Mouse (Mus musculus): ENCODE results near the gene Senp1.

Gene Senp1

GRCm38 (mm10) chr15:98093121-98094011 lies at the start of gene Senp1:
TSS of gene Senp1 (minus strand) at chr15:98093744.
- peak; percentile 92 to 93 for DNase-seq (ENCODE audit: low spot score in 2 of 2)

GRCm38 (mm10) chr15:98142515-98142914 lies 49.0 kb upstream of the Senp1 start:
- no peak for DNase-seq (ENCODE audit: low spot score in 2 of 2)

- DNase-seq (ENCODE audit: low spot score in 2 of 2): no peak
Measured at GRCm38 (mm10) chr15:98140809-98141208, 47.3 kb upstream of the Senp1 start.

GRCm38 (mm10) chr15:98139763-98140162 lies 46.2 kb upstream of the Senp1 start:
- no peak for DNase-seq (ENCODE audit: low spot score in 2 of 2)

- no peak for DNase-seq (ENCODE audit: low spot score in 2 of 2)
Measured at GRCm38 (mm10) chr15:98136871-98137270, 43.3 kb upstream of the Senp1 start.

GRCm38 (mm10) chr15:98135671-98136070 lies 42.1 kb upstream of the Senp1 start:
- DNase-seq (ENCODE audit: low spot score in 2 of 2): no peak

GRCm38 (mm10) chr15:98134666-98135065 lies 41.1 kb upstream of the Senp1 start:
- no peak for DNase-seq (ENCODE audit: low spot score in 2 of 2)

- DNase-seq (ENCODE audit: low spot score in 2 of 2): no peak
Measured at GRCm38 (mm10) chr15:98134034-98134433, 40.5 kb upstream of the Senp1 start.

GRCm38 (mm10) chr15:98133471-98133870 lies 39.9 kb upstream of the Senp1 start:
- peak in 1 of 2 experiments; percentile 30 for DNase-seq (ENCODE audit: low spot score in 2 of 2)

GRCm38 (mm10) chr15:98131942-98132655 lies 38.6 kb upstream of the Senp1 start:
- peak in 1 of 2 experiments; percentile 20 for DNase-seq (ENCODE audit: low spot score in 2 of 2)

- DNase-seq (ENCODE audit: low spot score in 2 of 2): no peak
Measured at GRCm38 (mm10) chr15:98131451-98131850, 37.9 kb upstream of the Senp1 start.

- DNase-seq (ENCODE audit: low spot score in 2 of 2): peak; percentile 72 to 74
Measured at GRCm38 (mm10) chr15:98131001-98131400, 37.5 kb upstream of the Senp1 start.

GRCm38 (mm10) chr15:98120831-98121230 lies 27.3 kb upstream of the Senp1 start:
- no peak for DNase-seq (ENCODE audit: low spot score in 2 of 2)

GRCm38 (mm10) chr15:98119363-98119762 lies 25.8 kb upstream of the Senp1 start:
- DNase-seq (ENCODE audit: low spot score in 2 of 2): no peak

GRCm38 (mm10) chr15:98116287-98116686 lies 22.7 kb upstream of the Senp1 start:
- DNase-seq (ENCODE audit: low spot score in 2 of 2): no peak

- DNase-seq (ENCODE audit: low spot score in 2 of 2): no peak
Measured at GRCm38 (mm10) chr15:98115779-98116163, 22.2 kb upstream of the Senp1 start.

GRCm38 (mm10) chr15:98114852-98115778 lies 21.6 kb upstream of the Senp1 start:
- DNase-seq (ENCODE audit: low spot score in 2 of 2): peak; percentile 60 to 68

GRCm38 (mm10) chr15:98114098-98114851 lies 20.7 kb upstream of the Senp1 start:
- no peak for DNase-seq (ENCODE audit: low spot score in 2 of 2)

- DNase-seq (ENCODE audit: low spot score in 2 of 2): peak in 1 of 2 experiments; percentile 19
Measured at GRCm38 (mm10) chr15:98111791-98112190, 18.2 kb upstream of the Senp1 start.

- DNase-seq (ENCODE audit: low spot score in 2 of 2): peak; percentile 84 to 89
Measured at GRCm38 (mm10) chr15:98108297-98109152, 15.0 kb upstream of the Senp1 start.

Data from heart, adult 9 months (tissue).